Mouse (Mus musculus) heart, postnatal 0 days (tissue): Measurements from ENCODE around the gene Usp50.

Experiments used
- CTCF ChIP-seq: IDR thresholded peaks from 2 replicates; pipeline ENCODE4 v1.5.1; 2016; ENCODE audit warnings: antibody characterized with exemption, control low read depth, low read depth
- EP300 ChIP-seq: IDR thresholded peaks from 2 replicates; pipeline ENCODE4 v1.6.1; 2016; ENCODE audit warnings: antibody characterized with exemption, low read depth

DNA sequence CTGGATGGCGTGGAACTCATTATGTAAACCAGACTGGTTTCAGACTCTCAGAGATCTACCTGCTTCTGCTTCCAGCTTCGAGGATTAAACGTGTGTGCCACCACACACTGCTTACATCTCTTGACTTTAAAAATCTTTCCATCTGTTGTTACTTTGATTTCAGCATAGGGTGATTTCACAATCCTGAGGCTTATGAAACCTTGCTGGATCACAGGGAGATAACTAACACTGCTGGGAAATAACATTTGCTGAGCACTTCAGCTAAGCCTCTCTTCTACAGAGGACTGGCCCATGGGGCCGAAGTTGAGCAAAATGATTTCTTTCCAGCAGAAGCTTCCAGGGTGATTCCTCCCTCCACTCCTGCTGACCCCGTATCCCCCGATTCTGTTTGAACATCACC, 88.0 kb downstream of the Usp50 start:
- TF ChIP-seq CTCF (no peak), EP300 (no peak)
